Mouse (Mus musculus) bone marrow, adult 2 months (tissue): ENCODE data around the gene Chst3.
"Not testable (repeated sequence)": the region's sequence is repeated elsewhere in the genome, so short reads cannot be mapped to it uniquely, and the experiment has no call there.

ENCODE experiments used
- CTCF ChIP-seq: fragments of 200-500 bp; IDR thresholded peaks from 2 replicates; pipeline ENCODE4 v1.5.1; 2011; ENCODE audit warnings: low read length, control low read depth; ENCODE audit not compliant: control insufficient read depth, insufficient read depth
- POLR2A ChIP-seq: fragments of 200-500 bp; IDR thresholded peaks from 2 replicates; pipeline ENCODE4 v1.6.1; 2011; ENCODE audit warnings: low read depth, mild to moderate bottlenecking, control low read depth, low read length, borderline replicate concordance; ENCODE audit not compliant: control insufficient read depth

GRCm38 (mm10) chr10:60221571-60222259, 2.7 kb upstream of the Chst3 start:
- not testable (repeated sequence) for TF ChIP-seq POLR2A, CTCF
